Mouse (Mus musculus) hindbrain, embryonic 14.5 days (tissue): Measurements from ENCODE around the gene Tbx3. TPM values are rescaled to one million over a fixed set of nuclear protein-coding genes. Genes with fewer than 3 reads are reported as not detected.

ENCODE experiments used
- polyA plus RNA-seq: library from polyadenylated mRNA; unstranded; fragments of >200 nt; fragmentation: Nextera tagmentation; extraction: Ambion mirVana; gene quantifications from 2 replicates; pipeline ENCODE4 v1.2.1, GENCODE M21; 2014

Gene Tbx3
- polyA plus RNA-seq, 1 experiment from 2014 or later: 6.6 TPM

Other genes with a start within 250 kb of the Tbx3 start
- gene Tbx5, start 162.0 kb downstream of the Tbx3 start, polyA plus RNA-seq: 0.04 and 0.22 TPM in 2 replicates